Mouse (Mus musculus) neural tube, embryonic 14.5 days (tissue): ENCODE results near the gene Ms4a4c. TPM values are rescaled to one million over a fixed set of nuclear protein-coding genes. Genes with fewer than 3 reads are reported as not detected.

Source experiments
- polyA plus RNA-seq: library from polyadenylated mRNA; unstranded; fragments of >200 nt; fragmentation: Nextera tagmentation; extraction: Ambion mirVana; gene quantifications from 2 replicates; pipeline ENCODE4 v1.2.1, GENCODE M21; 2014

The Ms4a4c gene
- polyA plus RNA-seq, 1 experiment from 2014 or later = not detected

Other genes starting within 250 kb of the Ms4a4c start
- gene 1700025F22Rik, start 239.4 kb upstream of the Ms4a4c start, polyA plus RNA-seq = not detected in 2 replicates
- not detected in 2 replicates for gene Ms4a13, start 208.0 kb upstream of the Ms4a4c start, polyA plus RNA-seq
- not detected in 2 replicates for gene Ms4a12, start 172.3 kb upstream of the Ms4a4c start, polyA plus RNA-seq
- gene Ms4a1, start 138.5 kb upstream of the Ms4a4c start, polyA plus RNA-seq = not detected in 2 replicates
- not detected in 2 replicates for gene Ms4a5, start 120.9 kb upstream of the Ms4a4c start, polyA plus RNA-seq
- 0.06 TPM in 1 of 2 replicates, not detected in the other for gene Ms4a14, start 90.3 kb upstream of the Ms4a4c start, polyA plus RNA-seq
- gene Ms4a7, start 68.6 kb upstream of the Ms4a4c start, polyA plus RNA-seq = 0.63 and 4.0 TPM in 2 replicates
- 2.6 TPM in 1 of 2 replicates, not detected in the other for gene Ms4a4a, start 29.2 kb upstream of the Ms4a4c start, polyA plus RNA-seq
- not detected in 2 replicates for gene Ms4a4b, start 38.8 kb downstream of the Ms4a4c start, polyA plus RNA-seq
- 0.46 and 2.2 TPM in 2 replicates for gene Ms4a6c, start 64.6 kb downstream of the Ms4a4c start, polyA plus RNA-seq
- gene Gm8369, start 81.2 kb downstream of the Ms4a4c start, polyA plus RNA-seq = not detected in 2 replicates
- gene Ms4a6b, start 111.7 kb downstream of the Ms4a4c start, polyA plus RNA-seq = 0.33 and 3.1 TPM in 2 replicates
- gene Ms4a4d, start 132.0 kb downstream of the Ms4a4c start, polyA plus RNA-seq = 0.17 TPM in 1 of 2 replicates, not detected in the other
- 0.90 and 2.2 TPM in 2 replicates for gene Ms4a6d, start 200.1 kb downstream of the Ms4a4c start, polyA plus RNA-seq
- 0.15 and 0.40 TPM in 2 replicates for gene Ms4a2, start 218.9 kb downstream of the Ms4a4c start, polyA plus RNA-seq
- not detected in 2 replicates for gene Ms4a3, start 236.1 kb downstream of the Ms4a4c start, polyA plus RNA-seq